Mouse (Mus musculus) lung, adult 2 months (tissue): ENCODE results near the gene Thra.

Source experiments
- CTCF ChIP-seq: fragments of 200-500 bp; IDR thresholded peaks from 2 replicates; pipeline ENCODE4 v1.5.1; 2011; ENCODE audit warnings: mild to moderate bottlenecking, low read length, control low read depth; ENCODE audit not compliant: insufficient read depth
- POLR2A ChIP-seq: fragments of 200-500 bp; IDR thresholded peaks from 2 replicates; pipeline ENCODE4 v1.6.1; 2011; ENCODE audit warnings: low read depth, mild to moderate bottlenecking, control low read depth, low read length, borderline replicate concordance; ENCODE audit errors: extremely low read depth

GRCm38 (mm10) chr11:98787229-98787628 lies 46.8 kb downstream of the Thra start:
- TF ChIP-seq CTCF (no peak), POLR2A (no peak)
